Mouse (Mus musculus) hindbrain, embryonic 16.5 days (tissue): Measurements from ENCODE around the gene Psmc5. TPM values are rescaled to one million over a fixed set of nuclear protein-coding genes. Genes with fewer than 3 reads are reported as not detected.
A peak's percentile ranks its signal among the peaks of the same experiment; 100 is the strongest.

Source experiments
- ATAC-seq: fragments of 200-750 bp; cut with Nextera tagmentation; 2 replicates; pipeline ENCODE4 v1.8.0; 2017; ENCODE audit warnings: moderate TSS enrichment, moderate library complexity
- H3K27ac ChIP-seq: fragments of 300-500 bp; sonication (generic); 2 replicates; pipeline ENCODE4 v1.5.1; 2014; ENCODE audit warnings: low read depth, mild to moderate bottlenecking, control low read depth, low read length, moderate library complexity
- H3K27me3 ChIP-seq: fragments of 300-500 bp; sonication (generic); replicated peaks from 2 replicates; pipeline ENCODE4 v1.6.1; 2014; ENCODE audit warnings: low read length; ENCODE audit not compliant: control insufficient read depth, insufficient read depth
- H3K36me3 ChIP-seq: fragments of 300-500 bp; sonication (generic); 2 replicates; pipeline ENCODE4 v1.6.1; 2014; ENCODE audit warnings: mild to moderate bottlenecking, low read length, moderate library complexity, mixed read lengths; ENCODE audit not compliant: control insufficient read depth, insufficient read depth
- H3K4me1 ChIP-seq: fragments of 300-500 bp; sonication (generic); 2 replicates; pipeline ENCODE4 v1.6.1; 2014; ENCODE audit warnings: low read depth, low read length; ENCODE audit not compliant: control insufficient read depth, insufficient read depth
- H3K4me2 ChIP-seq: fragments of 300-500 bp; sonication (generic); 2 replicates; pipeline ENCODE4 v1.6.1; 2014; ENCODE audit warnings: mild to moderate bottlenecking, low read length, control low read depth, moderate library complexity
- H3K4me3 ChIP-seq: fragments of 300-500 bp; sonication (generic); 2 replicates; pipeline ENCODE4 v1.5.1; 2014; ENCODE audit warnings: mild to moderate bottlenecking, low read length, control low read depth, moderate library complexity
- H3K9ac ChIP-seq: fragments of 300-500 bp; sonication (generic); 2 replicates; pipeline ENCODE4 v1.6.1; 2014; ENCODE audit warnings: low read depth, mild to moderate bottlenecking, control low read depth, low read length, moderate library complexity
- H3K9me3 ChIP-seq: fragments of 300-500 bp; sonication (generic); 2 replicates; pipeline ENCODE4 v1.6.1; 2014; ENCODE audit warnings: mild to moderate bottlenecking, low read length, moderate library complexity; ENCODE audit not compliant: control insufficient read depth
- WGBS: fragments of 180-500 bp; shearing (Covaris S2); extraction: QIAGEN DNeasy Blood & Tissue Kit; methylation state at CpG from one replicate; pipeline ENCODE4 v1.1.7; 2014; 5-methylcytosine and 5-hydroxymethylcytosine counted together
- polyA plus RNA-seq: library from polyadenylated mRNA; unstranded; fragments of >200 nt; fragmentation: Nextera tagmentation; extraction: Ambion mirVana; gene quantifications from 2 replicates; pipeline ENCODE4 v1.2.1, GENCODE M21; 2015

Psmc5 gene
- polyA plus RNA-seq, 1 experiment from 2014 or later, result 330 TPM

GRCm38 (mm10) chr11:106273811-106274210, 17.9 kb downstream of the Psmc5 start:
- Histone ChIP-seq H3K9ac (no peak overlapping the region), H3K4me2 (peak overlapping the region; percentile 85; the same call in 1 of the 2 replicates), H3K4me1 (peaks cover 18% of the 10 kb centered on the region), H3K36me3 (no peaks in the 10 kb centered on the region), H3K4me3 (no peak overlapping the region), H3K27ac (no peak overlapping the region), H3K27me3 (no peaks in the 10 kb centered on the region), H3K9me3 (no peaks in the 10 kb centered on the region)
- no peak for ATAC-seq
- WGBS, result 97% methylated on average over 6 of the region's 6 CpGs

GRCm38 (mm10) chr11:106274374-106274773, 18.4 kb downstream of the Psmc5 start:
- 86% methylated on average over 1 of the region's 1 CpGs for WGBS
- no peak for ATAC-seq

GRCm38 (mm10) chr11:106274971-106275411, 19.0 kb downstream of the Psmc5 start:
- Histone ChIP-seq H3K9me3 (no peaks in the 10 kb centered on the region), H3K27me3 (no peaks in the 10 kb centered on the region), H3K27ac (no peak overlapping the region), H3K4me2 (no peak overlapping the region), H3K4me3 (no peak overlapping the region), H3K36me3 (no peaks in the 10 kb centered on the region), H3K9ac (no peak overlapping the region), H3K4me1 (peaks cover 13% of the 10 kb centered on the region)
- ATAC-seq, result no peak
- WGBS, result 84% methylated on average over 7 of the region's 7 CpGs

More at GRCm38 (mm10) chr11:106274374-106274773, 18.4 kb downstream of the Psmc5 start:
- Histone ChIP-seq H3K9me3 (no peaks in the 10 kb centered on the region), H3K9ac (no peak overlapping the region), H3K36me3 (no peaks in the 10 kb centered on the region), H3K4me1 (peaks cover 13% of the 10 kb centered on the region), H3K27ac (no peak overlapping the region), H3K27me3 (no peaks in the 10 kb centered on the region), H3K4me3 (no peak overlapping the region), H3K4me2 (no peak overlapping the region)

- Histone ChIP-seq H3K27me3 (no peaks in the 10 kb centered on the region), H3K4me2 (peak within 1 kb of the TSS; percentile 68), H3K9me3 (no peaks in the 10 kb centered on the region), H3K36me3 (no peaks in the 10 kb centered on the region), H3K4me3 (peak within 1 kb of the TSS; percentile 25), H3K4me1 (peaks cover 8% of the 10 kb centered on the region), H3K9ac (peak within 1 kb of the TSS; percentile 25; the same call in 1 of the 2 replicates), H3K27ac (no peak within 1 kb of the TSS)
- WGBS, result 7% methylated on average over 25 of the region's 25 CpGs
- peak; percentile 69 for ATAC-seq
These were observed 20.5 kb downstream of the Psmc5 start, which contains the start of gene Tcam1 for GRCm38 (mm10) chr11:106276454-106276853. Tcam1 (plus strand) TSS chr11:106276672.

GRCm38 (mm10) chr11:106282452-106282851, 26.5 kb downstream of the Psmc5 start:
- 88% methylated on average over 6 of the region's 6 CpGs for WGBS

GRCm38 (mm10) chr11:106283371-106283770, 27.4 kb downstream of the Psmc5 start:
- Histone ChIP-seq H3K4me3 (no peak overlapping the region), H3K27me3 (no peaks in the 10 kb centered on the region), H3K36me3 (no peaks in the 10 kb centered on the region), H3K27ac (no peak overlapping the region), H3K4me2 (no peak overlapping the region), H3K4me1 (no peaks in the 10 kb centered on the region), H3K9ac (no peak overlapping the region), H3K9me3 (no peaks in the 10 kb centered on the region)
- WGBS, result 84% methylated on average over 4 of the region's 4 CpGs
- no peak for ATAC-seq

More at GRCm38 (mm10) chr11:106282452-106282851, 26.5 kb downstream of the Psmc5 start:
- Histone ChIP-seq H3K4me3 (no peak overlapping the region), H3K36me3 (no peaks in the 10 kb centered on the region), H3K9ac (no peak overlapping the region), H3K4me1 (no peaks in the 10 kb centered on the region), H3K9me3 (no peaks in the 10 kb centered on the region), H3K27me3 (no peaks in the 10 kb centered on the region), H3K27ac (no peak overlapping the region), H3K4me2 (no peak overlapping the region)
- ATAC-seq, result no peak

GRCm38 (mm10) chr11:106284126-106284525, 28.2 kb downstream of the Psmc5 start:
- WGBS, result 61% methylated on average over 8 of the region's 8 CpGs
- ATAC-seq, result no peak

GRCm38 (mm10) chr11:106286206-106286605, 30.3 kb downstream of the Psmc5 start:
- H3K4me2 ChIP-seq, result no peak overlapping the region
- no peak overlapping the region for H3K27ac ChIP-seq
- 78% methylated on average over 7 of the region's 7 CpGs for WGBS
- no peaks in the 10 kb centered on the region for H3K4me1 ChIP-seq
- ATAC-seq, result no peak
- no peak overlapping the region for H3K9ac ChIP-seq
- H3K27me3 ChIP-seq, result no peaks in the 10 kb centered on the region
- no peak overlapping the region for H3K4me3 ChIP-seq
- no peaks in the 10 kb centered on the region for H3K36me3 ChIP-seq
- no peaks in the 10 kb centered on the region for H3K9me3 ChIP-seq

More at GRCm38 (mm10) chr11:106284126-106284525, 28.2 kb downstream of the Psmc5 start:
- Histone ChIP-seq H3K9ac (no peak overlapping the region), H3K36me3 (no peaks in the 10 kb centered on the region), H3K27ac (no peak overlapping the region), H3K4me3 (no peak overlapping the region), H3K4me1 (no peaks in the 10 kb centered on the region), H3K27me3 (no peaks in the 10 kb centered on the region), H3K9me3 (no peaks in the 10 kb centered on the region), H3K4me2 (no peak overlapping the region)

- 56% methylated on average over 11 of the region's 11 CpGs for WGBS
- Histone ChIP-seq H3K9ac (no peak overlapping the region), H3K4me2 (no peak overlapping the region), H3K4me3 (no peak overlapping the region), H3K27ac (no peak overlapping the region), H3K36me3 (no peaks in the 10 kb centered on the region), H3K9me3 (no peaks in the 10 kb centered on the region), H3K4me1 (no peaks in the 10 kb centered on the region), H3K27me3 (no peaks in the 10 kb centered on the region)
- ATAC-seq, result no peak
These were observed 31.0 kb downstream of the Psmc5 start for GRCm38 (mm10) chr11:106286987-106287386.
